Mouse (Mus musculus) kidney, adult 8-10 months (tissue): ENCODE measurements at regions not wholly inside any gene's neighbourhood (a gene's known extent, or its start where the extent isn't known, plus 50 kb on each side); places are given as distances from the start of the nearest gene placed in this dataset.

Experiments
- DNase-seq, 2 experiments: peaks; one replicate each; pipeline ENCODE4 v3.0.0; 2022

DNA sequence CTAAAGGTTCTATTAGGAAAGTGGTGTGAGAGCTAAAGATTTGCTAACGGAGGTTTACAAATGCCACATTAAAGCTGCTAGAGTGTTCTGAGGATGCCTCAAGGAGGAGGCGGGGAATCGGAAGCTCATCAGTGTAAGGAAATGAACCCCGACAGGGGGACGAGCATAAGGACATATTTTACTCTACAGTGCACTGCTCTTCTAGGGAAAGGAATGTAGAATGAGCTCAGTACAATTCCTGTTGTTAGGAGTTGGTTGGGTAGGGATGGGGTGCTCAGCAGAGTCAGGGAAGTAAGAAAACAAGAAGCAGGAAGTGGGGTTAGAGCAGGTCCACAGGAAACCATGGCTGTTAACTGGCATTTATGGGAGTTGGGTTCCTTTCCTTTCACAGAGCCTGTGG lies 54.6 kb downstream of the Mex3b start:
- DNase-seq: no peak

DNA sequence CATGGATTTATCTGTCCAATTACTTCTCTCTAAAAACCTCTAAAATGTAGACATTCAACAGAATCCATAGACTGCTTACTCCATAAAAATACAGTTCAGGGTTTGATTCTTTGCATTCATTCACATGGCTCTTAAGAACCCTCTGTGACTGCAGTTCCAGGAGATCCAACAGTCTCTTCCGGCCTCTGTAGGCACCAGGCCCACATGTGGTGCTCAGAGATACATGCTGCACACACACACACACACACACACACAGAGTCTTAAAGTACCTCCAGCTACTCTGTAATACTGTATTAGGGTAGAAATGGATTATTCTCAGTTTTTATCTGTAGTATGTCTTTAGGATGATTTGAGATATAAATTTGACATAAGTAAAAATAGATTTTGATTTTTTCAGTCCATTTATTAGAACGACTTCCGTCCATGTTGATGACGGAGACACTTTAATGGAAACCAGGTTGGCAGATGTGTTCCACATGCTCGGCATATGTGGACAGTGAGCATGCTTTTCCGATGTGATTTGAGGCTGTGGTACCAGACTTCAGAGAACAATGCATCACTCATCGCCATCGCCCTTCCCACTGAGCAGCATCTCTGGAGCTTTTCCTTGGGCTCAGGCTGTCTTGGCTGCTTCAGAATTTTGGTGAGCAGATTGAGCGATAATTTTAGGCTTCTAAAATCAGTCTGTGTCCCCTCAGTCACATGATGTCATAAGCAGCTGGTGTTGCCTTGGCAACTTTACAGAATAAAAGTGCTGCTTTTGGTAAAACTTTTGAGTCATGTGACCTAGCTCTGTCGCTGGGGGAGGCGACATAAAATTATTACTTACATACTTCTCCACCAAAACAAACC lies 56.3 kb downstream of the Mex3b start:
- no peak for DNase-seq

DNA sequence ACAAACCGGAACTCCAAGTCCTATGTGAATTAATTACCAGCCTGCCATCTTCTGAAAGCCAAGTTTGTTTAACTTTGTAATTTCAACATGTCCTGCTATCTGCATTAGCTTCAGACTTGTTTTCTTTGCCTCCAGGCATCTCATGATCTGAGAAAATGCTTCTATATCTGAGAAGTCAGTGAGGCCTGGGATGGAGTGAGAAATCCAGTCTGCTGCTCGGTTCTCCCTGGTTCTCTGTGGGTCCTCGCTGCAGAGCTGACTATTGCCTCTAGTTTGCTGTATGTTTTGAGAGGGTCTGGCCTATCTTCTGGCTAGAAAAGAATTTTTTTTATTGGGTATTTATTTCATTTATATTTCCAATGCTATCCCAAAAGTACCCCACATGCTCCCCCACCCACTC lies 57.0 kb downstream of the Mex3b start:
- no peak for DNase-seq

DNA sequence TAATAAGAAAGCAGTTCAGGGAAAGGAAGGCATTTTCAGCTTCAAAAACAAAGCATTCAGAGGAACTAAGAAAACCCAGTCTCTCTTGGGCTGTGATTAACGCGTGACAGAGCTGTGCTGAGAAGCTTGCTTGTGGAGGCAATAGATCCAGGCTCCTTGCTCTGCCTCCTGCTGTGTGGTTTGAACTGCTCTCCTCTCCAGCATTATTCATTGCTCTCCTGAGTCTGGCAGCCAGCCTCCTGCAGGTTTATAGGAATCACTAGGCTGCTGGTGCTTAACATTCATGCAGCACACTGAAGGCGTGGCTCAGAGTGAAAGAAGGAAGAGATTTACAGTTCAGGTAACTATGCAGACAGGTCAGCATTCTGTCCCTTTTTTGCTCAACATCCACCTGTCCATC lies 71.2 kb downstream of the Mex3b start:
- DNase-seq: no peak

DNA sequence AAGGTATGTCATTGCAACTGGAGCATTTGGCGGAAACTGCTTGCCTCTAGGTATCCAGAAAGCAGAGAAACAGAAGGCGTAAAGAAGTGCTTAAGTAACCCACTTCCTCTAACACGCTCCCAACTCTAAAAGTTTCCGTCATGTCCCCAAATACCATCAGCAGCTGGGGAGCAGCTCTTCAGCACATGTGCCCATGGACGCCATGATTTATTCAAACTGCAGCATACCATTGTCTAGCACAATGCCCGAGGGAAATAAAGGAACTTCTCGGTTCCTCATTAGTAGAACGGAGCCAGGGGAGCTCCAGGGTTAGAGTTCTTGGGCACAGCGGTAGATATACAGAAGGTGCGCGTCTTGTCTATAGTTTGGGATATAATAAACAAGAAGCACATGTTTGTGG lies 72.4 kb downstream of the Mex3b start:
- DNase-seq: no peak

DNA sequence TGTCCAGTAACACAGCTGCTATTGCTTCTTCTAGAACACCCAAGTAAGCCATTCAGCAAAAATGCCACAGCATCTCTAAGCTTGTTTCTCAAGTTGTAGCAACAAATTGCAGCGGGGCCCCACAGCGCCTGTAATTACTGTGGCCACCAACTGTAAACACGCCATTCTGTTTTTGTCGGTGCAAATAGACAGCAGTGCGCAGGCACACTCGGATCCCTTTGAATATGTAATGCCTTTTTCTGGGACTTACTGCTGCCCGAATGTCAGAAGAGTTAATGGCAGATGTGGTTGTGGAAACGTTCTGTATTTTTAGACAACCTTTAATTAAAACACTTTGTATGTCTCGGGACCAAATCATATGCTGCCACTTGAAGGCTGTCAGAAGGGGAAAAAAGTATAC lies 76.2 kb downstream of the Mex3b start:
- no peak for DNase-seq

DNA sequence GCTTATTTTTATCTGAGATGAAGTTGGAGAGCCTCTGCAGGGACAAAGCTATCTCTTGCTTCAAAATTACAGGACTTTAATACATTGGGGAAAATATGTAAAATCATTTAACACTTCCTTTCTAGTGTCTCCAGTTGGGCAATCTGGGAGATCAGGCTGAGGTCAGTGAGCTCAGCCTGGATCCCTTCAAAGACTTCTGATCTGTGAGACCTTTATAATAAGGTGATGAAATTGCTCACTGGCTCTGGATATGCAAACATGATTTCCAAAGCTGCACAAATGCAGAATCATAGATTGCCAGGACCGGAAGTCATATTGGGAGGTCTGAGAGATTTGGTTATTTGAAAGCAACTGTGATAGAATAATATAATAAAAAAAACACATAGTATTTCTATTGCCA lies 76.7 kb downstream of the Mex3b start:
- no peak for DNase-seq

- no peak for DNase-seq
Measured at GRCm38 (mm10) chr7:82949372-82949771, 82.2 kb downstream of the Mex3b start.

GRCm38 (mm10) chr7:82957208-82957977 lies 90.3 kb downstream of the Mex3b start:
- DNase-seq: no peak

GRCm38 (mm10) chr7:82970599-82970998 lies 103.5 kb downstream of the Mex3b start:
- DNase-seq: no peak

DNA sequence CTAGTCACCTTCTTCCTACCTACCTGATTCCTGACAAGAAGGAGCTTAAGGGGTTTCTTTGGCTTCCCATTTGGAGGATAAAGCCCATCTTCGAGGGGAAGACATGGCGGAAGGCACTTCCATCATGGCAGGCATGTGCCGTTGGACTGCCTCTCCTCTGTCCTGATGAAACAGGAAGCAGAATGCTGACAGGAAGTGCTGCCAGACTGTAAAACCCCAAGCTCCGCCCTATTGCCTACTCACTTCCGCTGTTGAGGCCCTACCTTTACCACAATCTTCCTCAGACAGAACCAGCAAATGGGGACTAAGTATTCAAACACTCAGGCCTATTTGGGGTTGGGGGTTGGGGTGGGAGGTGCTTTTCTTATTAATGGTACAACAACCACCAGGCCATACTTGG lies 104.1 kb downstream of the Mex3b start:
- no peak for DNase-seq

GRCm38 (mm10) chr7:82972214-82973006 lies 105.3 kb downstream of the Mex3b start:
- no peak for DNase-seq

GRCm38 (mm10) chr7:82990708-82991107 lies 123.6 kb downstream of the Mex3b start:
- no peak for DNase-seq

DNA sequence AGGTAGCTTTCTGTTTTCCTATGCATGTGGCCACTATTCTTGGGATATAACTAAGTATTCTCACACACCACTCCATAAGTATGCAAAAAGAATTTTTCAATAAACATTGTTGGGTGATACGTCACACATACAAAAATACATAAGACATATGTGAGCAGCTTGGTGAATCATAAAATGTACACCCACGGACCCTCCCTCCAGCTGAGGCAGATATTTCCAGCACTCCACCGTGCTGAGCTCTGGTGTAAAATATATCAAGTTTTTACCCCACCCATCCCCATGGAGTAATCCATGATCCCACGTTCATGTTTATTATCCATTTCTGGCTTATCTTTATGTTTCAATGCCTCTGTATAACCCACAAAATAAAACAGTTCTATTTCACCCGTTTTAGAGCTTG lies 126.0 kb downstream of the Mex3b start:
- no peak for DNase-seq

DNA sequence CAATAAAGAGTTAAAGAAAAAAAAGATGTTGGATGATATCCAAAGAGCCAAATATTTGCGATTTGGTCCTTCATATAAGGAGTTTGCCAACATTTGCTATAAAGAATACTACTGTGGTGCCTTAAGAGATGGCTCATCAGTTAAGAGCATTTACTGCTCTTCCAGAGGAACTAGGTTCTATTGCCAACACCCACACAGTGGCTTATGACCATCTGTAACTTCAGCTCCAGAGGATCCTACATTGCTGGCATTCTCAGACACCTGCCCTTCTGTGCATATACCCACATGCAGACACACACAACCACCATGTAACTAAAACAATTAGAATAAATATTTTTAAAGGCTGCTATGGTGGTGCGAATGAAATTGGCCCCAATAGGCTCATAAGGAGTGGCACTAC lies 131.7 kb downstream of the Mex3b start:
- no peak for DNase-seq

DNA sequence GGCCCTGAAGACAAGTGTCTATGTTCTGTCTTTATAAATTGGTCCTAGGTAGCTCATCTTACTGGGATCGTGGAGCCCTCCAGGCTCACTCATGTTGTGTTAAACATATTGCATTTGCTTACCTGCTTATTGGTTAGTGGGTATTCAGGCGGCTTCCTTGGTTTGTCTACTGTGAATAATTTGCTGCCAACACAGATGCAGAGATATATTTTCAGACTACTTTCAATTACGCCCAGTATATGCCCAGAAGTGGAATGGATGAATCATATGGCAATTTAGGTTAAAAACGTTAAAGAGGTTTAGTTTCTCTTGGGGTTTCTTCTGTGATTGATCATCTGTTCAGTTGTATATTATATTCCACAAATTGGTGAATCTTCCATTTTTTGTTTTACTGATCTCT lies 140.4 kb downstream of the Mex3b start:
- no peak for DNase-seq

DNA sequence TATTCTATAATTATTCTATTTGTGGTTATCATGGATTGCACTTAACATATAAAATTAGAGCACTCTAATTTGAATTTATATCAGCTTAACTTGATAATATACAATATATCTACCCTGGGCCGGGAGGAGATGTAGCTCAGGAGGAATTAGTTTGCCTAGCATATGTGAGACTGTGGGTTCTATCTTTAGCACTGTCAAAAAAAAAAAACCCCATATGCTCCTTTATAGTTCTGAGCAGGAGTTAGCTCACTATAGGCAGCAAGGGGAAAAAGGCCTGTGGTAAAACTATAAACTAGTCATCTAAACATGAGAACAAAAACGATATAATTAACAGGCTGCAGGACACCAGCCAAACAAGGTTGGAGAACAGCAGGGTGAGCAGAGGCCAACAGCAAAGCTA lies 145.0 kb downstream of the Mex3b start:
- DNase-seq: no peak

DNA sequence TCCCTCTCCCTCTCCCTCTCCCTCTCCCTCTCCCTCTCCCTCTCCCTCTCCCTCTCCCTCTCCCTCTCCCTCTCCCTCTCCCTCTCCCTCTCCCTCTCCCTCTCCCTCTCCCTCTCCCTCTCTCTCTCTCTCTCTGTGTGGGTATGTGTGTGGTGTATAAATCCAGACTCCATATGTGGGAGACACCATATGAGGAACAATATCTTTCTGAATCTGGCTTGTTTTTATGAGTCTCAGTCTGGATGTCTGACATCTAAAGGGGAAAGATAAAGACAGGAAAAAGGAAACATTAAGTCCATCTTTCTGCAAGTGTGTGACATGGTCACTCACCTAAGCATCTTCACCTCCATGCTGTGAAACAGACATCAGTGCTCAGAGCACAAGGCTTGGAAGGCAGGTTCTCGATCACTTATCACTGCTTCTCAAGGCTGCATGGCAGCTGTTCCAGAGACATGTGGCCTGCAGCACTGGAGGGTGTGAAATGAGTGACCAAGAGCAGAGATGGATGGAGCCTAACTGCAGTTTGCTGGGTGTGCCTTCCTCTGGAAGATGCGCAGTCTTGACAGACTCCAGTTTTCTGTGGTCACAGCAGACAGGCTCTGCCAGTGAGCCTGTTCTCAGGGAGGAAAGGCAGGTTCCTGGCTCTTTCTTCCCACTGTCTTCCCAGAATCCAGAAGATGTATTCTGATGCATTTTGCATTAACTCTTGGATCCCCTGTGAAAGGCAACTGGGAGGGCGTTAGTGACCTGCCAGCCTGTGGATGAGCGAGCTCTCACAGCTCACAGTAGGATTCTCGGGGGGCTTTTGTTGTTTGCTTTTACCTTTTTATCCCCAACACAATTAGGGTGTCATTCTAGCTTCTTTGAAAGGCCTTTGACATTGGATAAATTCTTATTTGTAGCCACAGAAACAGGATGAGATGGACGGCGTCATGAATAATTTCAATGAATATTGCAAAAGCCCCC lies 147.9 kb downstream of the Mex3b start:
- no peak for DNase-seq

DNA sequence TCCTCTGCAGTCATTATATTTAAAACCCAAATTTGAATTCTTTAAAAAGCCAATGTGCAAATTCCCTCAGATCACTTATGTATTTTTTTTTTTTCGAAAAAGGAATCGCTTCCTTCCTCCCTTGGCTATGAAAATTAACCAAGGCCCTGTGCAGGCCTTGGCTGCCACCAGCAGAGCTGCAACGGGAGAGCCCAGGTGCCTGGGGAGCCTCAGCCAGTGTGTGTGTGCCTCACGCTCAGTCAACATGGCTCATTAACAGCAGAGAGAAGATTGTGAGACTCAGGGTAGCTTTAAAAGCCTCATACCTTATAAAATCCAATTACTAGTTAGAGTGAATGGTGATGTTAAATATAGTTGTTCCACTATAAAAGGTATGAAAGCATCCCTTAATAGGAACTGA lies 148.6 kb downstream of the Mex3b start:
- no peak for DNase-seq

DNA sequence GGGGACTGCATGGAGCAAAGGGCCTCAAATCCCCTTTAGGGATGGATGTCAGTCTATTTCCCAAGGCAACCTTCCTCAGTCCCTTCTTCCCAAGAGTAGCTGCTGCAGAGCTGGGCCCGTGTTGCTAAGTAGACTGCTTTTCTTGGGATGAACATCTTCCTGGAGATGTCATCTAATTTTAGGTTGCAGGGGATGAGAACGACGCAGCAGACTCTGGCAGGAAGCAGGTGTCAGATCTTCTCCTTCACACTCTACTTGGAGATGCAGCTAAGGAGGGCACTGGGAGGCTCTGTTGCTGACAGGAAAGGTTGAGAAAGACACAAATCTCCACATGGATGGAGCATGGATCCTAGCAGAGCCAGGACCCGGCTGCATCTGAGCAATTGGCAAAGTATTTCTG lies 149.4 kb downstream of the Mex3b start:
- no peak for DNase-seq

DNA sequence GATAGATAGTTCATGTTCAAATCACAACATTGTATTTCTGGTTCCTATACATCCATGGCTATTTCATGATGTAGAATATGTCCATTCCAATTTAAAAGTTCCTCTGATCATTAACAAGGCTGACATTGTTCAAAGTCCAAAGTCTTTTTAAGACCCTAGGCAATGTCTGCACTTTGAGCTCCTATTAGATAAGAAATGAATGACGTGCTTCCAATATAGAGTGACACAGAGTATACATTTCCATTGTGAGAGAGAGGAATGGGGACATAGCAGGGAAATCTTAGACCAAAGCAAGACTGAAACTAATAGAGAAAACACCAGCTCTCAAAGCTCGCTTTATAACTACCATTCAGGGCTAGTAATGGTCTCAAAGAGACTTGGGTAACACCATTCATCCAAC lies 153.5 kb downstream of the Mex3b start:
- DNase-seq: no peak

- no peak for DNase-seq
Measured at GRCm38 (mm10) chr7:83023990-83024389, 156.9 kb downstream of the Mex3b start.
